Mouse (Mus musculus) G1E (cell line): ENCODE results near the gene Slc39a7.

Source experiments
- CTCF ChIP-seq: IDR thresholded peaks from 2 replicates; pipeline ENCODE4 v1.5.1; 2012; ENCODE audit warnings: low read depth, low read length, inconsistent platforms, mixed read lengths
- GATA1 ChIP-seq: IDR thresholded peaks from 2 replicates; pipeline ENCODE4 v1.6.1; 2012; ENCODE audit warnings: borderline replicate concordance, low read length, inconsistent platforms, mixed read lengths
- GATA2 ChIP-seq: IDR thresholded peaks from 2 replicates; pipeline ENCODE4 v1.6.1; 2012; ENCODE audit warnings: low read depth, low read length, inconsistent platforms, borderline replicate concordance
- POLR2AphosphoS5 ChIP-seq: IDR thresholded peaks from 2 replicates; pipeline ENCODE4 v1.6.1; 2012; ENCODE audit warnings: low read depth, low read length, inconsistent platforms; ENCODE audit not compliant: insufficient replicate concordance
- TAL1 ChIP-seq: conservative IDR thresholded peaks from 2 replicates; pipeline ENCODE4 v1.6.1; 2012; ENCODE audit warnings: low read depth, low read length, inconsistent platforms, mixed read lengths

DNA sequence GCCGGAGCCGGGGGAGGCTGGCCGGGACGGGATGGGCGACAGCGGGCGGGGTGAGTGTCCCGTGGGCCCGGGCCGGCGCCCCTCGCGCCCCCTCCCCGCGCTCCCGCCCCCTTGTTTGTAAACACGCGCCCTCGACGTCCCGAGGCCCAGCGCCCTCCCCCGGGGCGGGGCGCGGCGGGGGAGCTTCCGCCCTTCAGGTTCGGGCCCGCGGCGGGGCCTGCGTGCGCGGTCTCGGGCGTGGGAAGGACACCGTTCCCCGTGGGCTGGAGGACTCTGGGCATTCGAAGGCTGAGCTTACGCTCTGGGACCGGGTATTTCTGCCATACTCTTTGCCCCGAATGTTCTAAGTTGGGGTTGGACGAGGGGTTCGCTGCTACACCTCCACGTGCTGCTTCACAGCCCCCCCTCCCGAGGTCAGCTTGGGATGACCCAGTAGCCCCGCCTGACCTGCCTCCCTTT is 721 bp upstream of the Slc39a7 start:
- no peak for TF ChIP-seq CTCF
- no peak for TF ChIP-seq POLR2AphosphoS5
- TF ChIP-seq GATA1: no peak
- TF ChIP-seq TAL1: no peak
- TF ChIP-seq GATA2: no peak
